Mouse (Mus musculus) lung, adult 2 months (tissue): ENCODE results near the gene Plac1.

Experiments
- CTCF ChIP-seq: fragments of 200-500 bp; IDR thresholded peaks from 2 replicates; pipeline ENCODE4 v1.5.1; 2011; ENCODE audit warnings: mild to moderate bottlenecking, low read length, control low read depth; ENCODE audit not compliant: insufficient read depth
- POLR2A ChIP-seq: fragments of 200-500 bp; IDR thresholded peaks from 2 replicates; pipeline ENCODE4 v1.6.1; 2011; ENCODE audit warnings: low read depth, mild to moderate bottlenecking, control low read depth, low read length, borderline replicate concordance; ENCODE audit errors: extremely low read depth

DNA sequence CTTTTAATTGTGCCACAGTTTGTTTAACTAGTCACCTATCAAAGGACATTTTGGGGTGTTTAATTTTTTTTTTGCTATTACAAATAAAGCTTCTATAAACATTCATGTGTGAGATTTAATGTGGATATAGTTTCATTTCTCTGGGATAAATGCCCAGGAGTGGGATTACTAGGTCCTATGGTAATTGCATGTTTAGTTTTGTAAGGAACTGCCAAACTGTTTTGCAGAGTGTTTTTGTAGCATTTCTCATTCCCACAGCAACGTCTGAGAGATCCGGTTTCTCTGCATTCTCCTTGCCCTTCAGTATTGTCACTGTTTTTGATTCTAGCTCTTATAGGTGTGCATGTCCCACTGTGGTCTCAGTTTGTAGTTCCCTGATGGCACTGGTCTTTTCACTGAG is 146.5 kb downstream of the Plac1 start:
- TF ChIP-seq POLR2A = no peak
- TF ChIP-seq CTCF = no peak
